Mouse (Mus musculus) forebrain, embryonic 11.5 days (tissue): ENCODE data around the gene Gm5741. TPM values are rescaled to one million over a fixed set of nuclear protein-coding genes. Genes with fewer than 3 reads are reported as not detected.
A peak's percentile ranks its signal among the peaks of the same experiment; 100 is the strongest.
"Not testable (repeated sequence)": the region's sequence is repeated elsewhere in the genome, so short reads cannot be mapped to it uniquely, and the experiment has no call there.

Source experiments
- ATAC-seq: fragments of 200-750 bp; cut with Nextera tagmentation; replicated peaks from 2 replicates; pipeline ENCODE4 v1.8.0; 2017; ENCODE audit warnings: moderate TSS enrichment; ENCODE audit not compliant: low FRiP score
- DNase-seq: peaks from one replicate; pipeline ENCODE4 v3.0.0-alpha.2; 2017; ENCODE audit warnings: low spot score
- H3K27ac ChIP-seq: fragments of 300-500 bp; sonication (generic); 2 replicates; pipeline ENCODE4 v1.5.1; 2014; ENCODE audit warnings: low read depth, low read length
- H3K27me3 ChIP-seq: fragments of 300-500 bp; sonication (generic); 2 replicates; pipeline ENCODE4 v1.6.1; 2014; ENCODE audit warnings: mild to moderate bottlenecking, low read length, mixed read lengths; ENCODE audit not compliant: control insufficient read depth, insufficient read depth
- H3K36me3 ChIP-seq: fragments of 300-500 bp; sonication (generic); 2 replicates; pipeline ENCODE4 v1.6.1; 2014; ENCODE audit warnings: mild to moderate bottlenecking, low read length, moderate library complexity, mixed read lengths; ENCODE audit not compliant: control insufficient read depth, insufficient read depth
- H3K4me1 ChIP-seq: fragments of 300-500 bp; sonication (generic); replicated peaks from 2 replicates; pipeline ENCODE4 v1.6.1; 2014; ENCODE audit warnings: low read length, mixed read lengths; ENCODE audit not compliant: control insufficient read depth, insufficient read depth
- H3K4me2 ChIP-seq: fragments of 300-500 bp; sonication (generic); 2 replicates; pipeline ENCODE4 v1.6.1; 2014; ENCODE audit warnings: low read depth, mild to moderate bottlenecking, low read length, moderate library complexity, mixed read lengths; ENCODE audit not compliant: severe bottlenecking
- H3K4me3 ChIP-seq: fragments of 300-500 bp; sonication (generic); 2 replicates; pipeline ENCODE4 v1.5.1; 2014; ENCODE audit warnings: low read depth, low read length
- H3K9ac ChIP-seq: fragments of 300-500 bp; sonication (generic); 2 replicates; pipeline ENCODE4 v1.6.1; 2014; ENCODE audit warnings: low read length
- H3K9me3 ChIP-seq: fragments of 300-500 bp; sonication (generic); 2 replicates; pipeline ENCODE4 v1.6.1; 2016; ENCODE audit warnings: low read length, mixed read lengths; ENCODE audit not compliant: control insufficient read depth
- WGBS: fragments of 180-500 bp; shearing (Covaris S2); extraction: QIAGEN DNeasy Blood & Tissue Kit; methylation state at CpG from one replicate; pipeline ENCODE4 v1.1.7; 2014; 5-methylcytosine and 5-hydroxymethylcytosine counted together
- polyA plus RNA-seq: library from polyadenylated mRNA; unstranded; fragments of >200 nt; fragmentation: Nextera tagmentation; extraction: Ambion mirVana; gene quantifications from 2 replicates; pipeline ENCODE4 v1.2.1, GENCODE M21; 2014

Gm5741 gene
- polyA plus RNA-seq, 1 experiment from 2014 or later: not detected

GRCm38 (mm10) chr8:85091526-85092090 is 23.8 kb upstream of the Gm5741 start:
- no peak overlapping the region for H3K9ac ChIP-seq
- no peak for DNase-seq
- H3K27me3 ChIP-seq: no peaks in the 10 kb centered on the region
- 32% methylated on average over 21 of the region's 21 CpGs for WGBS
- no peak overlapping the region for H3K4me3 ChIP-seq
- no peak for ATAC-seq
- H3K9me3 ChIP-seq: no peaks in the 10 kb centered on the region
- H3K36me3 ChIP-seq: no peaks in the 10 kb centered on the region; the same call in 1 of the 2 replicates
- no peak overlapping the region for H3K27ac ChIP-seq
- no peaks in the 10 kb centered on the region for H3K4me1 ChIP-seq
- H3K4me2 ChIP-seq: no peak overlapping the region

DNA sequence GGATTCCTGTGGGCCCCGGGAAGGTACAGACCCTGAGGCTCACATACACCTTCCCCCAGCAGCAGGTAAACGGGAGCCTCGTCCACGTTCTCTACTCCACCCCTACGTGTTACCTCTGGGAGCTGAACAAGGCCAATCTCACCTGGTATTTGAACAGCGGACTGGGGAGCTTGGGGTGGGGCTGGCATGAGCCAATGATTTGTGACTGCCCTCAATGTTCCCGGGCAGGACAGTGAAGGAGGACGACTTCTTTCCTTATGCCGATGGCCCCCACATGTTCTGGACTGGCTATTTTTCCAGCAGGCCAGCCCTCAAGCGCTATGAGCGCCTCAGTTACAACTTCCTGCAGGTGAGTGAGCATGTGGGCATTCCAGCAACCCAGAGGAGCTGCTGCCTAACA is 23.1 kb upstream of the Gm5741 start:
- Histone ChIP-seq H3K27me3 (no peaks in the 10 kb centered on the region), H3K4me2 (no peak overlapping the region), H3K9me3 (no peaks in the 10 kb centered on the region), H3K36me3 (no peaks in the 10 kb centered on the region; the same call in 1 of the 2 replicates), H3K4me1 (no peaks in the 10 kb centered on the region), H3K4me3 (no peak overlapping the region), H3K9ac (no peak overlapping the region), H3K27ac (no peak overlapping the region)
- DNase-seq: no peak
- ATAC-seq: no peak
- 90% methylated on average over 11 of the region's 11 CpGs for WGBS

DNA sequence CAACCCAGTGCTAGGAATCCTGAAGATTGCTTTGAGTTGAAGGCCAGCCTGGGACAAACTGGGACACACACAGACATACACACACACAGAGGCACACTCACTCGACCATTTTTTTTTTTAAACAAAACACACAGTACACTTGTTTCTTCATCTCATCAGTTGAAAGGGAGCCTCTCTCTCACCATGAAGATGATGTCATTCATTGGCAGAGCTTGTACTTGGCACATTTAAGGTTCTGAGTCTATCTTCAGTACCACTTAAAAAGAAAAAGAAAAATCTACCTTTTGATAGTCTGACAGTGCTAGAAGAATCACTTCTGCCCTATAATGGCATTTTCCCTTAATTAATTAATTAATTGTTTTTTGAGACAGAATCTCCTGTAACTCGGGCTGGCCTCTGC is 21.0 kb upstream of the Gm5741 start:
- H3K27ac ChIP-seq: no peak overlapping the region
- no peak for DNase-seq
- H3K27me3 ChIP-seq: no peaks in the 10 kb centered on the region
- H3K9ac ChIP-seq: no peak overlapping the region
- no peaks in the 10 kb centered on the region for H3K4me1 ChIP-seq
- H3K4me2 ChIP-seq: no peak overlapping the region
- H3K36me3 ChIP-seq: no peaks in the 10 kb centered on the region; the same call in 1 of the 2 replicates
- WGBS: 86% methylated on average over 2 of the region's 2 CpGs
- ATAC-seq: no peak
- no peaks in the 10 kb centered on the region for H3K9me3 ChIP-seq
- H3K4me3 ChIP-seq: no peak overlapping the region

- ATAC-seq (no peak), DNase-seq (no peak)
- H3K27me3 ChIP-seq: no peaks in the 10 kb centered on the region
- no peak overlapping the region for H3K4me3 ChIP-seq
- no peak overlapping the region for H3K27ac ChIP-seq
- 83% methylated on average over 3 of the region's 3 CpGs for WGBS
- no peaks in the 10 kb centered on the region for H3K9me3 ChIP-seq
- no peak overlapping the region for H3K4me2 ChIP-seq
- no peaks in the 10 kb centered on the region; the same call in 1 of the 2 replicates for H3K36me3 ChIP-seq
- H3K9ac ChIP-seq: no peak overlapping the region
- H3K4me1 ChIP-seq: peaks cover 2% of the 10 kb centered on the region; the same call in 1 of the 2 replicates
Observed at GRCm38 (mm10) chr8:85086238-85086637, 18.5 kb upstream of the Gm5741 start.

GRCm38 (mm10) chr8:85084633-85085032 is 16.9 kb upstream of the Gm5741 start:
- Histone ChIP-seq H3K9ac (no peak overlapping the region), H3K36me3 (no peaks in the 10 kb centered on the region; the same call in 1 of the 2 replicates), H3K27ac (no peak overlapping the region), H3K27me3 (no peaks in the 10 kb centered on the region), H3K4me2 (no peak overlapping the region), H3K4me3 (no peak overlapping the region), H3K4me1 (peaks cover 3% of the 10 kb centered on the region; the same call in 1 of the 2 replicates), H3K9me3 (no peaks in the 10 kb centered on the region)
- DNase-seq (no peak), ATAC-seq (no peak)
- WGBS: 93% methylated on average over 8 of the region's 8 CpGs

GRCm38 (mm10) chr8:85083108-85083813 is 15.5 kb upstream of the Gm5741 start, which contains the start of gene Man2b1:
Man2b1 (plus strand) TSS chr8:85083270.
- peak; percentile 85 for DNase-seq
- H3K4me2 ChIP-seq: peak within 1 kb of the TSS; percentile 81
- peaks cover 4% of the 10 kb centered on the region; the same call in 1 of the 2 replicates for H3K4me1 ChIP-seq
- no peaks in the 10 kb centered on the region for H3K27me3 ChIP-seq
- no peak within 1 kb of the TSS for H3K27ac ChIP-seq
- WGBS: 2% methylated on average over 30 of the region's 30 CpGs
- peak within 1 kb of the TSS; percentile 53 for H3K4me3 ChIP-seq
- no peaks in the 10 kb centered on the region for H3K9me3 ChIP-seq
- ATAC-seq: peak; percentile 85
- H3K9ac ChIP-seq: peak within 1 kb of the TSS; percentile 68
- no peaks in the 10 kb centered on the region; the same call in 1 of the 2 replicates for H3K36me3 ChIP-seq

GRCm38 (mm10) chr8:85082169-85082568 is 14.4 kb upstream of the Gm5741 start:
- H3K27me3 ChIP-seq, DNase-seq, H3K9me3 ChIP-seq, H3K4me1 ChIP-seq, H3K36me3 ChIP-seq, H3K27ac ChIP-seq, H3K9ac ChIP-seq, H3K4me3 ChIP-seq, H3K4me2 ChIP-seq, ATAC-seq: not testable (repeated sequence)
- 93% methylated on average over 4 of the region's 4 CpGs for WGBS

GRCm38 (mm10) chr8:85081216-85081555 is 13.4 kb upstream of the Gm5741 start, which contains the start of gene Wdr83:
Wdr83 (minus strand) TSS chr8:85081306.
- H3K36me3 ChIP-seq: no peaks in the 10 kb centered on the region
- peak within 1 kb of the TSS; percentile 76 for H3K4me2 ChIP-seq
- H3K4me1 ChIP-seq: peaks cover 4% of the 10 kb centered on the region; the same call in 1 of the 2 replicates
- DNase-seq (peak; percentile 65), ATAC-seq (peak; percentile 38)
- no peaks in the 10 kb centered on the region for H3K27me3 ChIP-seq
- H3K4me3 ChIP-seq: peak within 1 kb of the TSS; percentile 61
- WGBS: 2% methylated on average over 9 of the region's 9 CpGs
- H3K9me3 ChIP-seq: no peaks in the 10 kb centered on the region
- H3K9ac ChIP-seq: peak within 1 kb of the TSS; percentile 86
- H3K27ac ChIP-seq: no peak within 1 kb of the TSS
